Mouse (Mus musculus) induced T-regulatory cell, adult 2 months (primary cell): Measurements from ENCODE around the gene Hspbap1.

Source experiments
- DNase-seq: peaks from one replicate; pipeline ENCODE4 v3.0.0-alpha.2; 2012; ENCODE audit warnings: low read depth

The Hspbap1 gene

DNA sequence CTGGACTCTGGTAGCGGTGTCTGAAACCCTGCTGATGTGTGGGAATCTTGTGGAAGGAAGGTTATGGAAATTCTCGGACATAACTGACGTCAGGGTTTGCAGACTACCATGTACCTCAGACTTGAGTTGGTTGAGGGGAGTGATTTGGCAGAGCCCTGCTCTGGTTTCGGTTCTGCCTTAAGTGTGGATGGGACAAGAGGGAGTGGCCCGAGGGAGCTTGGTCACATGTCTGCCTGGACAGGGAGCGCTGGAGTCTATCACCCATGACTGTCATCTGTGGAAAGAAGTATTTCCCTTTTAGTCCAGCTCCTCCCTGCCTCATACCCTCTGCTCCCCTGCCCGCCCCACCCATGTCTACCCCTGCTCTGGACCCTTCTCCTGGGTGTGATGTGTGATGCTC is 32.0 kb downstream of the Hspbap1 start:
- no peak for DNase-seq

- no peak for DNase-seq
These were observed 33.5 kb downstream of the Hspbap1 start for GRCm38 (mm10) chr16:35803723-35804122.

DNA sequence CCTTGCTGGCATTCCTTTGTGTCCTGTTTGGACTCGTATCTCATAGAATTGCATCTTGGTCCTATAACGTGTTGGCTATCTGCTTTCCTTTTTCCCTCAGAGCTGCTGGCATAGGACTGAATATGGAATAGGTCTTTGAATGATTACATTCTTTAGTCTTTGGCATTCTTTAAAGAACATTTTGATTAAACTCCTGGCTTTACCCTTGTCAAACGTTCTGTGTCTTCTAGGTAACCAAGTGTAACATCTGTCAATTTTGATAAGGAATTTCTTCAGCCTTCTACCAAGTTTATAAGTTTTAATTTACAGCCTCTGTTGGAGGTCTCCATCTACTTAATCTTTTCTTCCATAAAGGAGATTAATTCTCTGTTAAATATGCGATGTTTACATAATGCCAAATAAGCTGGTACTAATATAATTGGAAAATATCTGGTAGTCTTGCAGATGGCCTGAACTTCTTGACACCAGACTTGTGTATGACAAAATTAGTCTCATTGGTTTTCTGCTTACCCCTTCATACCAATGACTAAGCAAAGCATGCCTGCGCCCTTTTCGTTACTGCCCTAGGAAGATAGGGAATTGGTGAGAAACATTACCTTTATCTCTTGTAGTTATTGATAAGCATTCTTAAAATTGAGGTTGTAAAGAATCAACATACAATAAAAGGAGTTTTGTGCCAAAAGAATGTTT is 36.9 kb downstream of the Hspbap1 start:
- DNase-seq = no peak

DNA sequence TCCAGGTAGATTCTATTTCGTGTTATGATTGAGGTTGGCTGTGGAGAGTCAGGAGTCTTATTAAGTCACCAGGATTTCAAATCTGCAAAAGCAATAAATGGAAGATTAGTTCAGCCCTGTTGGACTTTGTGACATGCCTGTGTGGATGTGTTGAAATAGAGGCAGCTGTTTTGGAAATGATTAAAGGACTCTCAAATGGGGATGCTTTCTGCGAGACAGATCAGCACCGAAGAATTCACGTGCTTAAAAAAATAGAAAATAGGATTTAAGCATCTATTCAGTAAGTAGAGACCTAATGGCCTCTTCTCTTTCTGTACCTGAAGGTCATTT is 37.5 kb downstream of the Hspbap1 start:
- no peak for DNase-seq

DNA sequence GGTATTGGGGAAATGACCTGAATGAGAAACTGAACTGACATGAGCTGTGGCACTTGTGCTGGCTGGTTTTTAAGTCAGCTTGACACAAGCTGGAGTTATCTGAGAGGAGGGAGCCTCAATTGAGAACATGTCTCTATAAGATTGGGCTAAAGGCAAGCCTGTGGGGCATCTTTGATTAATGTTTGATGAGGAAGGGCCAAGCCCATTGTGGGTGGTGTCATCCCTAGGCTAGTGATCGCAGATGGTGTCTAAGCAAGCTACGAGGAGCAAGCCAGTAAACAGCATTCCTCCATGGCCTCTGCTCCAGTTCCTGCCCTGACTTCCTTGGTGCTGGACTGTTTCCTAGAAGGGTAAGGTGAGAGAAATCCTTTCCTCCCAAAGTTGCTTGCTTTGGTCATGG is 38.7 kb downstream of the Hspbap1 start:
- DNase-seq = no peak

- no peak for DNase-seq
These were observed 42.9 kb downstream of the Hspbap1 start for GRCm38 (mm10) chr16:35813119-35813518.

DNA sequence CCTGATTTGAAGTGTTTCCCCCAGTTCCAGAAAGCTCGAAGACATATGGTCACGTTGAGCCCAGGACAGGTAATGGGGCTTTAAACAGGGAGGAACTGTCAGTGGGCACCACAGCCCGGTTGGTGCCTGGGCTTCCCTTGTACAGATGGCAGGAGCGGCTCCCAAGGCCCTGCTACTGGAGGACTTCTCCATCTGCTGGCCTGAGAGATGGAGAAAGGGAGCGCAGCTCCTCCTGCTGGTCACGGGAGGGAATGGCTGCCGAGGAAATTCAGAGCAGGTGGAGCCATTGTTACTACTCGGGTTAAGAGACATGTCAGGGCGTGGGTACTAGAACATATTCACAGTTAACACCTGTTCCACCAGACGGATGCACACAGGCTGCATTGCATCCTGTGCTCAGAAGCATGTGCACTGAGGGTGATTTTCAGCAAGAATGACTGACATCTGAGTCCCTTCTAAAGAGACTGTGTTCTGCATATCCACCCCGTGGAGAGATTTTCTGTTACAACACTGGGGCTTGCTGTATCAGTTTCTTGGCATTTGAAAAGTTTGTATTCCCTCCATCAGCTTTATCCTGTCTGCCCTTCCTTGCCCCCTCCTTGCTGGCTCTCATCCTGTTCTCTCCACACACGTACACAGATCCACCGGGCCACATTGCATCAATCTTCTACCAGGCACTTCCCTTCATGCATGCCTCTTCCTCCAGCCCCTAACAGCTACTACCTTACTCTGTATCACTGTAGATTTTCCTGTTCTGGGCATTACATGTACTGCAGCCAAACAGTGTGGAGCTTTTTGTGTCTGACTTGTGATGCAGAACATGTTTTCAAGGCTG is 47.3 kb downstream of the Hspbap1 start:
- DNase-seq = peak; percentile 83

GRCm38 (mm10) chr16:35829999-35830398 is 59.8 kb downstream of the Hspbap1 start:
- no peak for DNase-seq

- no peak for DNase-seq
These were observed 62.8 kb downstream of the Hspbap1 start for GRCm38 (mm10) chr16:35832926-35833325.

DNA sequence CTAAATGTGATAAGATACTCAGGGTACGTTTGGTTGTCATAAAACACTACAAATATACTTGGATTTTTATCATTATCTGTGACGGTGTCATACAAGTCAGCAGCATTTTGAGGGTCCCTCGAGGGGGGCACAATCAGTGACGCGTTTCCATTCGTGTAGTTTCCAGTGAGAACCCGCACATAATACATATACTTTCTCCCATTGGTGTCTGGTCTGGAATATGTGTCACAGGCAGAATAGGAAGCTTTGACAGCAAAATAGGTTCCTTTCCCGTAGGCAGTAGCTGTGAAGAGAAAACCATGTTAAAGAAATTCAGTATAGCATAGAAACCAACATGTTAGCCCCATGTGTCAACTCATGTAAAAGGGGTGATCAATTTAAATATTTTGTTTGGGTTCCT is 64.5 kb downstream of the Hspbap1 start:
- DNase-seq = no peak

DNA sequence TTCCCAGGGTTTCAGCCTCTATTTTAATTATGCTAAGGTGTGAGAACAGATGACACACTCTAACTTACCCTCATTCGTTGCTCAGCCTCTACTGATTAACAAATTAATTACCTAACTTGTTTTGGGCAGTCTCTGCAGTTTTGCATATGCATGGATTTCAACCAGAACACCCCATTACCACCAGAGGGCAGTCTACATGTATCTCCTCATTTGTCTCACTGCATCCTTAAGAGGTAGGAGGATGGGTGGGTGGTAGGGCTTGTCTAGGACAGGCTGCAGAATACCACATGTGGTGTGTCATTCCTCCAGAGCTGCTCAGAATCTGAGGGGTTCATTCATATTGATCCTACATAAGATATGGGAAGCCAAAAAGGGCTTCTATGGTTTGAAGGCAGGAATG is 69.5 kb downstream of the Hspbap1 start:
- DNase-seq = peak; percentile 72

- no peak for DNase-seq
These were observed 77.0 kb downstream of the Hspbap1 start for GRCm38 (mm10) chr16:35847138-35847537.

- no peak for DNase-seq
These were observed 85.7 kb downstream of the Hspbap1 start for GRCm38 (mm10) chr16:35855846-35856245.

DNA sequence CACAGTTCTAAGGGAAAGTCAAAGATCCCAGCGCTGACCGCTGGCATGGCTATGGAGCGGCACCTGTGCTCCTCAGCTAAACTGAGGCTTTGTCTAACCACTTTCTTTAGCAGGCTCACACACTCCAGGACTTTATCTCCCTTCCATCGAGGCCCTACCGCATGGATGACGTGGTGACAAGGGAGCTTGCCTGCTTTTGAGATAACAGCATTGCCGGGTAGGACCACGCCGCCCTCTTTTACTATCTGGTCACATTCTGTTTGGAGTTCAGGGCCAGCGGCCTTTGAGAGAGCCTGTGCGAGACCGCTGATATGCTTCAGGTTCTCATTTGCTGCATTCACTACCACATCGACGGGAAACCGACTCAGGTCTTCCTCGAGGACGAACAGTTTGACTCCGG is 86.6 kb downstream of the Hspbap1 start:
- no peak for DNase-seq

DNA sequence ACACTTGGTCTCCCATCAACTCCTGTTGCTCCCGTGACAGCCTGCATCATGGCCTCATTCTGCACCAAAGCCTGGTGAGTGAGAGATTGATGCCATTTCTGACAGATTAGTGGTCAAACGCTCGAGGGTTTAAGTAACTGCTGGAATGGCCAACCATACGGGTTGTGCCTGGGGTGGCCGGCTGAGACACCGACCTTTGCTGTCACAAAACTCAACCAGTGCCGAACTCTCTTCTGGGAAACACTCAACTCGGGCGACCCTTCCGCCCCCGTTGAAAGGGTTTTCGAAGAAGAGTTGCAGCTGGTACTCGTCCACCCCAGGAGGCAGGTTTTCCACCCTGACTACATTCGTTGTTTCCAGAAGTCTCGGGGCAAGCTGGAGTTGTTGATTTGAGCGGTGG is 90.1 kb downstream of the Hspbap1 start:
- no peak for DNase-seq

GRCm38 (mm10) chr16:35862057-35862456 is 91.9 kb downstream of the Hspbap1 start:
- DNase-seq = peak; percentile 54

GRCm38 (mm10) chr16:35867726-35868125 is 97.6 kb downstream of the Hspbap1 start:
- no peak for DNase-seq

GRCm38 (mm10) chr16:35869126-35869525 is 99.0 kb downstream of the Hspbap1 start:
- peak; percentile 85 for DNase-seq

DNA sequence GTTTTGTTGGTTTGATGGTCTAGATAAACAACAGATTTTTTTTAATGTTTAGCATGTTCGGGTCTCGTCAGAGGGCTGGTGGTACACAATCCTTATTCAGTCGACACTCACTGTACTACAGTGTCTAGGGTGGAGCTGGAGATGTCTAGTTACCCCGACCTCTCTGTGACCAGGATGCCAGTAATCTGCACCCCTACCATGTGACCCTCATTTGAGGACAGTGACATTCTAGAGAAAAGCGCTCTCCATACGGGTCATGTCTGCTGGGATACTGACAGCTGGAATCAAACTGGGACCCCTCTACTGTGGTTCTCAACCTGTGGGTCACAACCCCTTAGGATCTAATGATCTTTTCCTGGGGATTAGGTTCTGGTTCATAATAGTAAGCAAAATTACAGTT is 99.5 kb downstream of the Hspbap1 start:
- DNase-seq = no peak

DNA sequence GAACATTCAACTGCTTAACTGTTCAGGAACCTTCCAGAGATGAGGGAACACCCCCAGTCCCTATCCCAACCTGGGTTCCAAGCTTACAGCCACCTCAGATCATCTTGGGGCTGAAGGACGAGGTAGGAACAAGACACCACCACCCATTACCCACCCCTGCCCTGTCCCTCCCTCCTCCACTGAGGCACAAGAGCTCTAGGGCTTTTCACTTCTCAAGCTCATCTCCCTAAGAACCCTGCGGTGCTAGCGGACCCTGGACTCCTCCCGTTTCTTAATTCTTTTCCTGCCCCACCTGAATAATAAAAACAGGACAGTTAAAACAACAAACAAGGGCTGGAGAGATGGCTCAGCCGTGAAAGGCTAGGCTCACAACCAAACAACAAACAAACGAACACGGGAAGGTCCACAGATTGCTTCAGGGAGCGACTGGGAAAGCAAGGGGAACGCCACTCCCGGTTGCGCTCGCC is 100.4 kb downstream of the Hspbap1 start:
- peak; percentile 62 for DNase-seq

DNA sequence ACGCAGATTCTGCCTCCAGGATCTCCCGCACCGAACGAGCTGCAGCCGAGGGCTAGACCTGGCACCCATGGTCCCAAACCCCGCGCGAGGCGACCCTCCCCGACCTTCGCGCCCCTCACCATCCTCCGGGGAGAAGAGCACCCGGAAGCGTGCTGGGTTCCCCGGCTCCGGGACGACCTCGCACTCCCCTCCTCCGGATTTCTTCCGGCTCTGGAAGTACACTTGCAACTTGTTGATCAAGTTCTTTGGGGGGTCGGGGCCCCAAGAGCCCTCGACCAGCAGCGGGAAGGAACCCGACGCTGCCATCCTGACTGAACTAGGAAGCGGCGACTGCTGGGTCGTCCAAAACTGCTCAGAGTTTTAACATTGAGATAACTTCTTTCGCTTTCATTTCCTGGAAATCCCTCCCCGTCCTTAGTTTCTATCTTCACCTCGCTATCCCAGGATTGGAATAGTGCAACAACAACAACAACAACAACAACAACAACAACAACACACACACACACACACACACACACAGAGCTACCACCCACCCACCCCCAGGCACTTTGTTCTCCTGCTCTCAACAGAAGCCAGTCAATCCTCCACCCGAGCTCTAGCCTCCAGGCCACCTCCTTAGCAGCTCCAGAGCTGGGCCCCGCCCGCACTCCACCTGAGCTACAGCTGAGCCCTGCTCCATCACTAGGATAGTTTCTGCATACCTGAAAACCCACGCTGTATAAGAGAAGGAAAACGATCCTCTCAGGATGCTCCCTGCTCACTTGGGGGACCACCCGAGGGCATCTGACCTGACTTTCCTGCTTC is 101.1 kb downstream of the Hspbap1 start, which contains the start of gene Parp14:
Parp14 (minus strand) TSS at position 497 of the 804 bp plus-strand sequence.
- DNase-seq = peak; percentile 86

GRCm38 (mm10) chr16:35871898-35872297 is 101.7 kb downstream of the Hspbap1 start:
- DNase-seq = no peak
